Mouse (Mus musculus) cortical plate, adult 2 months (tissue): Measurements from ENCODE around the gene Uvrag.

Source experiments
- CTCF ChIP-seq: fragments of 200-500 bp; IDR thresholded peaks from 2 replicates; pipeline ENCODE4 v1.5.1; 2011; ENCODE audit warnings: mild to moderate bottlenecking, control low read depth, low read length; ENCODE audit not compliant: insufficient read depth; ENCODE audit errors: extremely low read depth
- POLR2A ChIP-seq: fragments of 200-500 bp; IDR thresholded peaks from 2 replicates; pipeline ENCODE4 v1.6.1; 2011; ENCODE audit warnings: mild to moderate bottlenecking, low read length, control low read depth; ENCODE audit not compliant: insufficient read depth; ENCODE audit errors: extremely low read depth

DNA sequence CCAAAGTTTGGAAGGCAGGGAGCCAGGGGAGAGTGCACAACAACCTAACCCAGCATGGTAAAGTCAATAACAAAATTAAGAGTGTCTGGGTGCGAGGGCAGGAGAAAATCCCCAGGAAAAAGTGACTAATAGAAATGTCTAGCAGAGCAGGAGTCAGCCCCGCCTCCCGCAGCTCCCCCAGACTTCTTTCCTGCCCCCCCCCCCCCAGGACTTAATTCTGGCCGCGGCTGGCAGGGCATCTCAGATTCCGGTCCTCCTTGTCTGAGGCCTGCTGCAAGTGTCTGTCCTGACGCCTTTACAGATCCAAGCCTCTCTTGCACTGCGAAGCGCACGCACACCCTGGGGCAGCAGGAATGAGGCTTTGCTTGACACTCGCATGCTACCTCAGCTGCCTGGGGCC is 182.8 kb downstream of the Uvrag start:
- TF ChIP-seq CTCF, result no peak
- TF ChIP-seq POLR2A, result no peak
